Mouse (Mus musculus) forebrain, embryonic 15.5 days (tissue): ENCODE measurements around the gene Wtap. TPM values are rescaled to one million over a fixed set of nuclear protein-coding genes. Genes with fewer than 3 reads are reported as not detected.
A peak's percentile ranks its signal among the peaks of the same experiment; 100 is the strongest.
"Not testable (repeated sequence)": the region's sequence is repeated elsewhere in the genome, so short reads cannot be mapped to it uniquely, and the experiment has no call there.

Source experiments
- ATAC-seq: fragments of 200-750 bp; cut with Nextera tagmentation; replicated peaks from 2 replicates; pipeline ENCODE4 v1.8.0; 2017; ENCODE audit warnings: mild to moderate bottlenecking, moderate TSS enrichment, moderate library complexity
- H3K27ac ChIP-seq: fragments of 300-500 bp; sonication (generic); replicated peaks from 2 replicates; pipeline ENCODE4 v1.5.1; 2015; ENCODE audit warnings: mild to moderate bottlenecking, inconsistent platforms
- H3K27me3 ChIP-seq: fragments of 300-500 bp; sonication (generic); 2 replicates; pipeline ENCODE4 v1.6.1; 2015; ENCODE audit warnings: inconsistent platforms
- H3K36me3 ChIP-seq: fragments of 300-500 bp; sonication (generic); 2 replicates; pipeline ENCODE4 v1.6.1; 2015; ENCODE audit warnings: mild to moderate bottlenecking, inconsistent platforms
- H3K4me1 ChIP-seq: fragments of 300-500 bp; sonication (generic); 2 replicates; pipeline ENCODE4 v1.6.1; 2015; ENCODE audit warnings: inconsistent platforms
- H3K4me2 ChIP-seq: fragments of 300-500 bp; sonication (generic); replicated peaks from 2 replicates; pipeline ENCODE4 v1.6.1; 2015; ENCODE audit warnings: mild to moderate bottlenecking, inconsistent platforms
- H3K4me3 ChIP-seq: fragments of 300-500 bp; sonication (generic); 2 replicates; pipeline ENCODE4 v1.5.1; 2015; ENCODE audit warnings: mild to moderate bottlenecking, inconsistent platforms
- H3K9ac ChIP-seq: fragments of 300-500 bp; sonication (generic); replicated peaks from 2 replicates; pipeline ENCODE4 v1.6.1; 2015; ENCODE audit warnings: mild to moderate bottlenecking, inconsistent platforms
- H3K9me3 ChIP-seq: fragments of 300-500 bp; sonication (generic); 2 replicates; pipeline ENCODE4 v1.6.1; 2016; ENCODE audit warnings: inconsistent platforms
- WGBS: fragments of 180-500 bp; shearing (Covaris S2); methylation state at CpG from one replicate; pipeline ENCODE4 v1.1.7; 2015; ENCODE audit warnings: mixed read lengths; 5-methylcytosine and 5-hydroxymethylcytosine counted together
- polyA plus RNA-seq: library from polyadenylated mRNA; unstranded; fragments of >200 nt; fragmentation: Nextera tagmentation; extraction: Ambion mirVana; gene quantifications from 2 replicates; pipeline ENCODE4 v1.2.1, GENCODE M21; 2015

Gene Wtap
- polyA plus RNA-seq, 1 experiment from 2014 or later, result 161 TPM

DNA sequence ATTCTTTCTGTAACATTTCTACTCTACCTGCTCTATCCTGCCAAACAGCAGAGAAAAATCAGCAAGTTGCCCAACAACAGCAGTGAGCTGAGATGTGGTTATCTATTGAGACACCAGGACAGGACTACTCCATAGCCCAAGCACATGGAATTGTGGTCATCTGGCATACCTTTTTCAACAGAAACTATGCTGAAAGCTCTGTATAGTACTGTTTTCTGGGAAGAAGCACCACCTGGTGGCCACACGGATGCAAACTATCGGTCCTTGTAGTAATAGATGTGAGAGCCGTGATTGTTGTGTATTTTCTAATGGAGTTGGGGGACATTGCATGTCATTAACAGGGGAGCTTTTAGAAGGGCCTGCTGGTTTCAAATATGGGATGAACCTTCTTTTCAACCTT is 2.4 kb upstream of the Wtap start:
- H3K9me3 ChIP-seq, result no peaks in the 10 kb centered on the region
- H3K27ac ChIP-seq, result no peak overlapping the region
- H3K4me3 ChIP-seq, result no peak overlapping the region
- no peak for ATAC-seq
- H3K36me3 ChIP-seq, result no peaks in the 10 kb centered on the region
- H3K4me1 ChIP-seq, result peaks cover 7% of the 10 kb centered on the region; the same call in 1 of the 2 replicates
- H3K9ac ChIP-seq, result no peak overlapping the region
- 11% methylated on average over 3 of the region's 3 CpGs for WGBS
- H3K27me3 ChIP-seq, result no peaks in the 10 kb centered on the region
- H3K4me2 ChIP-seq, result no peak overlapping the region

DNA sequence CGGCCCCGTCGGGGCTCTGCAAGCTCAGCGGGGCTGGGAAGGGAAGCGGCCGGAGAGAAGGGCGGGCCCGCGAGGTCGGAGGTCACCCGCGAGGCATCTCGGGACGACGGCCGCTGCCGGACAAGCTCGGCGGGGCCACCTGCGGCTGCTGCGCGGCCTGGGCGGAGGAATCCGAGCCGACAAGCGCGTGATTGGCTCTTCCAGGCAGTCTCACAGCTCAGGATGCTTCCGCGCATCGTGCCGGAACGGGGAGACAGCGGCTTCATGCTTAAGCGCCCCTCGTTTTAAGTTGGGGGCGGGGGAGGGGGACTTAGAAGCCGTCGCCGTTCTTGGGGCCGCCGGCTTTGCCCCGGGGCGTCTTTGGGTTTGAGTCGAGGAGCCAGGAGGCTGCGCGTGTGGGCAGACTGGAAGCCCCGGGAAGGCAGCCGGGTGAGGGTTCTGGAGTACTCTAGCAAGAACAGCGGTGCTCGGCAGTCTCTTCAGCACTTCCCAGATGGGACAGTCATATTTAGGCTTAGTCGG is 1.4 kb downstream of the Wtap start:
- peak overlapping the region; percentile 76 for H3K4me2 ChIP-seq
- peak overlapping the region; percentile 100 for H3K27ac ChIP-seq
- peak; percentile 89 for ATAC-seq
- no peaks in the 10 kb centered on the region for H3K27me3 ChIP-seq
- peaks cover 29% of the 10 kb centered on the region for H3K4me1 ChIP-seq
- 0 out of 2 replicates have a peak, but pooled peaks cover 5% of the 10 kb centered on the region for H3K36me3 ChIP-seq
- no peaks in the 10 kb centered on the region for H3K9me3 ChIP-seq
- peak overlapping the region; percentile 99 for H3K4me3 ChIP-seq
- H3K9ac ChIP-seq, result peak overlapping the region; percentile 100
- WGBS, result under 1% methylated on average over 51 of the region's 51 CpGs

DNA sequence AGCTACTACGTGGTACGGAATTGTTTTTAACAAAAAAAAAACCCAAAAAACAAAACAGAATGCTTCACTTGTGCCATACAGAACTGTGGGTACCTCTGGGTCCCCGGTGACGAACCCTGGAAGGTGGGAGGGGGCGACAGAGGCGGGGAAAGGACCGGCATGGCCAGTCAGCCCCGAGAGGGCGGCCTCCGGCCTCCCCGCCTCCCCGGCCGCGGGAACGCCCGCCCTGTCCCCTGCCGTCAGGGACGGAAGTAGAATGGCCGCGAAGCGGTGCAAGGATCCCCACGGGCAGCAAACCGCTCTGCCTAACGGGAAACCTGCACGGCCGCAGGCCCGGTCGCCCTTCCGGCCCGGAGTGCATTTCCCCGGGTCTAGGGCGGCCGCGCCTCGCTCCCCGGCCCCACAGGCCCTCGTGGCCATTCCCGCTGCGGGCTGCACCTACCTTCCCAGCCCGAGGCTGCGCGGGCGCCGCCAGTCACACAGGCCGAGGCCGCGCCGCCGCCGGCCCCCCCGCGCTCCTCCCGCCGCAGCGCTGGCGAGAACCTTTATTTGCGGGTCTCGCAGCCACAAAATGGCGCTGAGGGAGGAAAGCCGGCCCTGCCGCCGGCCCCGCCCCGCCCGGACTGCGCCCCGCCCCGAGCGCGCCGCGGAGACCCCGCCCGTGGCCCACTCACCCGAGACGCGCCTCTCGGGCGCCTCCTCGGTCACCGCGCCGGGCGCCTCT is 2.2 kb downstream of the Wtap start:
- Histone ChIP-seq H3K27ac (peak overlapping the region; percentile 100), H3K36me3 (0 out of 2 replicates have a peak, but pooled peaks cover 5% of the 10 kb centered on the region), H3K9me3 (no peaks in the 10 kb centered on the region), H3K4me3 (peak overlapping the region; percentile 99), H3K4me1 (peaks cover 29% of the 10 kb centered on the region), H3K4me2 (peak overlapping the region; percentile 76), H3K27me3 (no peaks in the 10 kb centered on the region), H3K9ac (peak overlapping the region; percentile 100)
- ATAC-seq, result peak; percentile 91
- under 1% methylated on average over 76 of the region's 84 CpGs for WGBS

DNA sequence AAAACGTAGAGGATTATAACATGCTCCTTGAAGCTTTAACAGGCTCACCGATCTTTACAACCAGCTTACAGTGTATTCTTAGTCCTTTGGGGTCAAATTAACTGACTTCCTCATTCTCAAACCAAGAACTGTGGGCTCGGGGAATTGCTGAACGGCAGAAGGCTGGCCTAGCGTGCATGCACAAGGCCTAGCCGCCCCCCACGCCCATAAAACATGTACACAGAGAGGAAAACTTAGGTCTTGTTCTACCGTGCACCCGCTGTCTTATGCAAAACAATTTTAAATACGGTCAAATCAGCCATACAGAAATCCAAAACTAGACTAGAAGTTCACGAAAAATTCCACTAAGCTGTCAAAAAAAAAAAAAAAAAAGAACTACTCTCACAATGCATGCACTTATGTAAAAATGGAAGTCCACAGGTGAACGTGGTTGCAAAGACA is 2.8 kb downstream of the Wtap start:
- Histone ChIP-seq H3K4me3 (peak overlapping the region; percentile 99), H3K27me3 (no peaks in the 10 kb centered on the region), H3K27ac (peak overlapping the region; percentile 100), H3K36me3 (0 out of 2 replicates have a peak, but pooled peaks cover 5% of the 10 kb centered on the region), H3K9me3 (no peaks in the 10 kb centered on the region), H3K9ac (peak overlapping the region; percentile 100), H3K4me2 (peak overlapping the region; percentile 75), H3K4me1 (peaks cover 29% of the 10 kb centered on the region)
- no peak for ATAC-seq
- 2% methylated on average over 12 of the region's 12 CpGs for WGBS

DNA sequence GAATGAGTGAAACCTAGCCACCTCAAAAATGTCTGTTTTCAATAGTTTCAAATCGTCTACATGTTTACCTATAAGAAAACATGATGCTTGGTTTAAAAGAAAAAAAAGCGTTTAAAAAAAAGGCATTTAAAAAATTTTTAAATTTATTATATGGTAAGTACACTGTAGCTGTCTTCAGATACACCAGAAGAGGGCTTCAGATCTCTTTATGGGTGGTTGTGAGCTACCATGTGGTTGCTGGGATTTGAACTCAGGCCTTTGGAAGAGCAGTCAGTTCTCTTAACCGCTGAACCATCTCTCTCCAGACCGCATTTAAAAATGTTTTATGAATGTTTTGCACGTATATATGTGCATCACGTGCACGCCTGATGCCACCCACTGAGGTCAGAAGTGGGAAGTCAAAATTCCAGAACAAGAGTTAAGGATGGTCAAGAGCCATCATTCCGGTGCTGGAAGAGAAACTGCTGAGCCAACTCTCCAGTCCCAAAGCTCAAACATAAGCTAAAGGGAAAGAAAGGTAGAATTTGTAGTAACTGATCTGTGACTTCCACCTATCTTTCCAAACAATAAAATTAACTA is 3.3 kb downstream of the Wtap start:
- no peaks in the 10 kb centered on the region for H3K27me3 ChIP-seq
- peak overlapping the region; percentile 100 for H3K27ac ChIP-seq
- H3K36me3 ChIP-seq, result 0 out of 2 replicates have a peak, but pooled peaks cover 6% of the 10 kb centered on the region
- ATAC-seq, result no peak
- peak overlapping the region; percentile 100 for H3K9ac ChIP-seq
- WGBS, result 60% methylated on average over 8 of the region's 8 CpGs
- peak overlapping the region; percentile 99 for H3K4me3 ChIP-seq
- H3K4me2 ChIP-seq, result peak overlapping the region; percentile 75
- H3K9me3 ChIP-seq, result no peaks in the 10 kb centered on the region
- peaks cover 29% of the 10 kb centered on the region for H3K4me1 ChIP-seq

DNA sequence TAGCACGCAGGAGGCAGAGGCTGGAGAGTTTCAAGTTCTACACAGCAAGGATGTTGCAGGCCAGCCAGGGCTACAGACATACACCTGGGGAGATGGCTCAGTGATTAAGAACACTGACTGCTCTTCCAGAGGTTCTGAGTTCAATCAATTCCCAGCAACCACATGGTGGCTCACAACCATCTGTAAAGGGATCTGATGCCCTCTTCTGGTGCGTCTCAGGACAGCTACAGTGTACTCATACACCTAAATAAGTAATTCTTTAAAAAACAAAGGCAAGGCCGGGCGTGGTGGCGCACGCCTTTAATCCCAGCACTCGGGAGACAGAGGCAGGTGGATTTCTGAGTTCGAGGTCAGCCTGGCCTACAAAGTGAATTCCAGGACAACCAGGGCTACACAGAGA is 5.9 kb downstream of the Wtap start:
- H3K4me2 ChIP-seq, H3K9me3 ChIP-seq, ATAC-seq, H3K27me3 ChIP-seq, H3K9ac ChIP-seq, H3K27ac ChIP-seq, H3K4me3 ChIP-seq: not testable (repeated sequence)
- WGBS, result 96% methylated on average over 8 of the region's 8 CpGs
- peaks cover 25% of the 10 kb centered on the region for H3K4me1 ChIP-seq
- H3K36me3 ChIP-seq, result peaks cover 23% of the 10 kb centered on the region

DNA sequence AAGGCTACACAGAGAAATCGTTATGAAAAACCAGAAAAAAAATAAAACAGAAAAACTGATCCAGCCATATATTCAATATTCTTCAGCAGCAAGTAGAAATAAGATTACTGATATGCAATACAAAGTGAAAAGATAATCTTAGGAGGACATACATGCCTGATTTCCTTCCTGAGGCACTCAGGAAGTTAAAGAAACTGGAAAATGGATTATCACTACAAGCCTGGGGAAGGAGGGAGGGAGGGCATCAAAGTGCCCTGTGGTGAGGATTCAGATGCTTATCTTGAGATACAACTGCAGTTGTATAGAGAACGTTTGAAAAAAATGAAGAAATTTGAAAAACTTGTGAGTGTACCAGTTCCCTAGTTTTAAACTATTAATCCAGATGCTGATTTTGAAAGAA is 10.0 kb downstream of the Wtap start:
- H3K27me3 ChIP-seq, result no peaks in the 10 kb centered on the region
- no peaks in the 10 kb centered on the region for H3K9me3 ChIP-seq
- 85% methylated on average over 2 of the region's 2 CpGs for WGBS
- no peak overlapping the region for H3K4me2 ChIP-seq
- H3K27ac ChIP-seq, result no peak overlapping the region
- H3K9ac ChIP-seq, result no peak overlapping the region
- peaks cover 54% of the 10 kb centered on the region for H3K36me3 ChIP-seq
- no peak overlapping the region for H3K4me3 ChIP-seq
- peaks cover 6% of the 10 kb centered on the region for H3K4me1 ChIP-seq
- ATAC-seq, result no peak

DNA sequence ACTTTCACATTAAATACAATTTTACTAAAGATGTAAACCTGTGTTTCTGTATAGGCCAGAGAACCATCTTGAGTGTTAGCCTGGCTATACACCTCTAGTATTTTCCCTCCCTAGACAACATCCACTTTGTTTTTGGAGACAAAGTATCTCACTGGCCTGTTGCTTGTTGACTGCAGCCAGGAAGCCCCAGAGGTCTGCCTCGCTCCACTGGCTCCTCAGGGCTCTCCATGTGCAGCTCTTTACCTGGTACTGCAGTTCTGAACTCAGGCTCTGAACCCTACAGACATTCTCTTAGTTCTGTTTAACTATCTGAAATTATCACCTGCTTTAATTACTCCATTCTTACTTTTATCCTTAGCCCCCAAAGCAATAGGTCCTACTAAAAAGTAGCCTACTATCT is 15.4 kb downstream of the Wtap start:
- ATAC-seq, result no peak
- Histone ChIP-seq H3K4me3 (no peak overlapping the region), H3K27me3 (no peaks in the 10 kb centered on the region), H3K9ac (no peak overlapping the region), H3K36me3 (peaks cover 65% of the 10 kb centered on the region), H3K4me1 (no peaks in the 10 kb centered on the region), H3K27ac (no peak overlapping the region), H3K4me2 (no peak overlapping the region), H3K9me3 (no peaks in the 10 kb centered on the region)
- 95% methylated on average over 1 of the region's 1 CpGs for WGBS

DNA sequence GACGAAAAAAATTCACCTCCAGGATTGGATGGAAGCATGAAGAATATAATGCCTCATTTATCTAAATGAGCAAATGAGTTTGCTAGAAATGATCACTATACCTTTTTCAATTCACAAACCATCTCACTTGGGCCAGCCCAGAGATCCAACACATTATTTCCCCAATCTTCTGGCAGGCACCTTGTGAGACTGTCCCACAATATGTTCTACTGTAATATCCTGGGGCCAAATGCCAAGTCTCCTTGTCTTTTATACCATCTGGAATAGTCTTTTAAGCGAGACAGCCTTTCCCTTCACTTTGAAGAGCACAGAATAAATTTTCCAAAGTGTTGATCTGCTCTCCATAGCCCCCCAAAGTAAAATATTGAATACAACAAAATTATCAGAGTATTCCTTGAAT is 20.1 kb downstream of the Wtap start:
- ATAC-seq, result no peak
- no peaks in the 10 kb centered on the region for H3K27me3 ChIP-seq
- H3K4me1 ChIP-seq, result no peaks in the 10 kb centered on the region
- H3K4me3 ChIP-seq, result no peak overlapping the region
- peaks cover 50% of the 10 kb centered on the region for H3K36me3 ChIP-seq
- H3K9me3 ChIP-seq, result no peaks in the 10 kb centered on the region
- 70% methylated on average over 2 of the region's 2 CpGs for WGBS
- no peak overlapping the region for H3K4me2 ChIP-seq
- H3K9ac ChIP-seq, result no peak overlapping the region
- no peak overlapping the region for H3K27ac ChIP-seq

DNA sequence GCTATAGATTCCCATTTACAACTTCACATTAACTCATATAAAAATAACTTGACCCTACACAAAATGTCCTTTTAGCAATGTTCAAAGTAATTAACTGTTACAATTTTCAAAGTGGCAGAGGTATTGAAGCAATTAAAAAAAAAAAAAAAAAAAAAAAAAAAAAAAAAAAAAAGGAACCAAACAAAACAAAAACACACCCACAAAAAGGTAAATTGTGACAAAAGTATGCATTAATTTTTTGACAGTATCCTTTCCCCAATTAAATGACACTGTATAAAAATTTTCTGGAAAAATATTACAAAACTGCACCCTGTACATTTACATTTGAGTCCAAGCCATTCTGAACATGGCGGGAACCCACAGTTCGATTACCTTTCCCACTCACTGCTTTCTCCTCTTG is 26.8 kb downstream of the Wtap start:
- Histone ChIP-seq H3K4me1 (no peaks in the 10 kb centered on the region), H3K4me2 (no peak overlapping the region), H3K27me3 (no peaks in the 10 kb centered on the region), H3K36me3 (peaks cover 44% of the 10 kb centered on the region), H3K4me3 (no peak overlapping the region), H3K9me3 (no peaks in the 10 kb centered on the region), H3K27ac (no peak overlapping the region), H3K9ac (no peak overlapping the region)
- ATAC-seq, result no peak
- 88% methylated on average over 2 of the region's 2 CpGs for WGBS

DNA sequence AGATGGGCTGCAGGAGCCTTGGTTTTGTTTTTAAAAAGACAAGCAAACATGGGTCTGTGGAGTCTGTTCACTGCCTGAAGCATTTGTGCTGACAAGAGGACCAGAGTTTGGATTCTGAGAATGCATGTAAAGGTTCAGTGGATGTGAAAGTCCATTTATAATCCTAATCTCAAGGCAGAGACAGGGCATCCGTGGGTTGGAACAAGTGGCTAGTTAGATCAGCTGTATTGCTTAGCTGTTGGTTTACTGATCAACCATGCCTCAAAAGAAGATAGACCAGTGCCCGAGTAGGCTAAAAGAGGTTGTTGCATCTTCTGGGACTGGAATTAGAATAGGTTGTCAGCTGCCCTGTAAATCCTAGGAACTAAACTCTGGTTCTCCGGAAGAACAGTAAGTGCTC is 30.5 kb downstream of the Wtap start:
- 89% methylated on average over 3 of the region's 3 CpGs for WGBS
- peaks cover 15% of the 10 kb centered on the region for H3K4me1 ChIP-seq
- no peaks in the 10 kb centered on the region for H3K9me3 ChIP-seq
- no peak overlapping the region for H3K27ac ChIP-seq
- H3K4me3 ChIP-seq, result no peak overlapping the region
- H3K36me3 ChIP-seq, result peaks cover 30% of the 10 kb centered on the region
- no peak overlapping the region for H3K9ac ChIP-seq
- ATAC-seq, result no peak
- H3K27me3 ChIP-seq, result no peaks in the 10 kb centered on the region
- no peak overlapping the region for H3K4me2 ChIP-seq

DNA sequence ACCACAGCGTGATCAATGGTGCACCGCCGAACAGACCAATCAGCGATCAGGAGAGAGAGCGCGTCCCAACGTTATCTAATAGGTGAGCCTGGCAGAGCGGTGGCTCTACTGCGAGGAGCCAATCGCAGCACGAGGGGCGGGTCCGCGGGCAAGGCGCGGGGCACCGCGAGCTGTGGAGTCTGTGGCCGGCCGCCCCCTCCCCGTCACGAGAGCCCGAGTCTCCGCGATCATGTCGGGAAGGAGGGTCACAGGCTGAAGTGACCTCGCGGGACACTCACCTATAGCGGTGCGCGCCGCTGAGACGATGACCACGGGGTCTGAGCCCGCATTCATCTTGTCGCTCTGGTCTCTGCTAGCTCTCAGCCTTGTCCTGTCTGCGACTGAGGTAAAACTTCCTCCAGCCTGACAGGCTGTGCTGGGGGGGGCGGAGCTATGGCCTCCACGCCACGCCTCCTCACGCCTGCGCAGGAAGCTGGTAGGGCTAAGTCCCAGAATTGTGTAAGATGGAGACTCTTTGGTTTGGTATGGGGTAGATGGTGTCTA is 33.6 kb downstream of the Wtap start, which contains the start of gene Acat2:
Acat2 (minus strand) TSS at position 417 of the 543 bp plus-strand sequence.
- ATAC-seq, result peak; percentile 99
- Histone ChIP-seq H3K27ac (peak within 1 kb of the TSS; percentile 97), H3K36me3 (peaks cover 14% of the 10 kb centered on the region), H3K9me3 (no peaks in the 10 kb centered on the region), H3K4me3 (peak within 1 kb of the TSS; percentile 85), H3K27me3 (no peaks in the 10 kb centered on the region), H3K4me1 (peaks cover 19% of the 10 kb centered on the region), H3K9ac (peak within 1 kb of the TSS; percentile 70), H3K4me2 (peak within 1 kb of the TSS; percentile 76)
- WGBS, result under 1% methylated on average over 42 of the region's 42 CpGs
